ENCODE assay signal across 17 mouse cellular contexts in genomic region chr3:63664575-63665243, GRCm38 (mm10).
DNase-seq lines count a peak whose midpoint lies in the region; ATAC-seq lines count a peak whose summit lies in the region.
"Had no signal": no experiment of that assay in that cellular context is flagged by ENCODE, and none has a peak within 500 bp of the region (broad histone marks: within the 10 kb centered on the region; RNA-seq: fewer than 3 reads in every experiment).

No protein-coding gene starts in this region.

- peak overlapping the region; percentile 26 for H3K4me2 ChIP-seq in forebrain, embryonic 15.5 days (replicated peaks)
- no peak overlapping the region for H3K4me2 ChIP-seq in forebrain, embryonic 11.5 days (ENCODE audit: low read depth, low read length, severe bottlenecking)
- H3K4me2 ChIP-seq: heart, embryonic 15.5 days had no signal

- H3K4me1 ChIP-seq in forebrain, embryonic 15.5 days: peaks cover 11% of the 10 kb centered on the region; the same call in 1 of the 2 replicates
- H3K4me1 ChIP-seq in forebrain, embryonic 11.5 days (replicated peaks; ENCODE audit: control insufficient read depth, insufficient read depth, low read length): no peaks in the 10 kb centered on the region
- H3K4me1 ChIP-seq: heart, embryonic 15.5 days had no signal

- peak overlapping the region; percentile 60 for H3K27ac ChIP-seq in forebrain, embryonic 15.5 days (replicated peaks)
- no peak overlapping the region for H3K27ac ChIP-seq in forebrain, embryonic 11.5 days (ENCODE audit: low read depth, low read length)
- H3K27ac ChIP-seq: heart, embryonic 15.5 days; liver, embryonic 14.5 days had no signal

- no peaks in the 10 kb centered on the region for H3K36me3 ChIP-seq in forebrain, embryonic 15.5 days
- no peaks in the 10 kb centered on the region for H3K36me3 ChIP-seq in forebrain, embryonic 11.5 days (ENCODE audit: control insufficient read depth, insufficient read depth, low read length)
- H3K36me3 ChIP-seq: heart, embryonic 15.5 days had no signal

- H3K9ac ChIP-seq in forebrain, embryonic 15.5 days (replicated peaks): no peak overlapping the region
- H3K9ac ChIP-seq in forebrain, embryonic 11.5 days (ENCODE audit: low read length): no peak overlapping the region
- H3K9ac ChIP-seq: heart, embryonic 15.5 days; liver, embryonic 14.5 days had no signal

- no peak for DNase-seq in forebrain, embryonic 11.5 days (ENCODE audit: low spot score)
- peak; percentile 13 to 38 for DNase-seq in left cerebral cortex, postnatal 25 days (ENCODE audit: low spot score in 2 of 2)
- DNase-seq in left cerebral cortex, adult 18-20 months (ENCODE audit: low spot score in 2 of 2): no peak
- peak; percentile 14 for DNase-seq in brain, embryonic 18.5 days (ENCODE audit: low read depth, low spot score)
- peak; percentile 25 to 45 for DNase-seq in layer of hippocampus, postnatal 10 days (ENCODE audit: low spot score in 2 of 2)
- no peak for DNase-seq in adrenal gland, adult 18-20 months (ENCODE audit: low spot score in 2 of 2)
- DNase-seq in heart, postnatal 25 days (ENCODE audit: low spot score): no peak
- DNase-seq: adrenal gland, postnatal 14 days; B cell, adult 2 months; heart, adult 11 months; lung, postnatal 14 days; retina, postnatal 1 day; thymus, adult 2 months had no signal

- peak; percentile 84 for ATAC-seq in forebrain, embryonic 15.5 days (replicated peaks)
- no peak for ATAC-seq in forebrain, embryonic 11.5 days (replicated peaks; ENCODE audit: low FRiP score)
- ATAC-seq: inflammation-experienced regulatory T-cells, adult 6 months had no signal

- H3K9me3 ChIP-seq in forebrain, embryonic 15.5 days: no peaks in the 10 kb centered on the region
- no peaks in the 10 kb centered on the region for H3K9me3 ChIP-seq in forebrain, embryonic 11.5 days (ENCODE audit: control insufficient read depth, low read length)
- H3K9me3 ChIP-seq: heart, embryonic 15.5 days had no signal

- intact Hi-C loops in left cerebral cortex, postnatal 25 days (cut with DNase I): no loop called here
- intact Hi-C loops in heart, postnatal 25 days (cut with DNase I): no loop called here

- H3K4me3 ChIP-seq in forebrain, embryonic 15.5 days: no peak overlapping the region
- no peak overlapping the region for H3K4me3 ChIP-seq in forebrain, embryonic 11.5 days (ENCODE audit: low read depth, low read length)
- H3K4me3 ChIP-seq: heart, embryonic 15.5 days had no signal

- H3K27me3 ChIP-seq in forebrain, embryonic 15.5 days: no peaks in the 10 kb centered on the region
- H3K27me3 ChIP-seq in forebrain, embryonic 11.5 days (ENCODE audit: control insufficient read depth, insufficient read depth, low read length): no peaks in the 10 kb centered on the region
- H3K27me3 ChIP-seq: heart, embryonic 15.5 days had no signal

- 30% methylated on average over 6 of the region's 6 CpGs for WGBS in forebrain, embryonic 15.5 days
- WGBS in forebrain, embryonic 11.5 days: 84% methylated on average over 6 of the region's 6 CpGs

Comparison
In these comparisons a context has a peak if more than half of its experiments do, and no peak if none do; other contexts are left out.
1. DNase-seq: peak in left cerebral cortex, postnatal 25 days (2 of 2), brain, embryonic 18.5 days (single experiment) and layer of hippocampus, postnatal 10 days (2 of 2); none in forebrain, embryonic 11.5 days (single experiment), left cerebral cortex, adult 18-20 months (0 of 2), adrenal gland, adult 18-20 months (0 of 2) and heart, postnatal 25 days (single experiment).